Mouse (Mus musculus) heart, postnatal 4 days (tissue): ENCODE data around the gene Uvrag. TPM values are rescaled to one million over a fixed set of nuclear protein-coding genes. Genes with fewer than 3 reads are reported as not detected.

ENCODE experiments used
- DNase-seq: peaks from one replicate; pipeline ENCODE4 v3.0.0; 2021
- total RNA-seq, 2 experiments: library from RNA; stranded (reverse); gene quantifications; 2 replicates each; pipeline ENCODE4 v1.2.3; 2021

Gene Uvrag
- total RNA-seq, 2 experiments from 2014 or later, result 33.2 to 34.5 TPM

GRCm38 (mm10) chr7:99164873-99165410, 24.0 kb upstream of the Uvrag start:
- DNase-seq, result no peak

GRCm38 (mm10) chr7:99162462-99162861, 21.5 kb upstream of the Uvrag start:
- no peak for DNase-seq

GRCm38 (mm10) chr7:99161961-99162360, 21.0 kb upstream of the Uvrag start:
- no peak for DNase-seq

GRCm38 (mm10) chr7:99161529-99161928, 20.6 kb upstream of the Uvrag start:
- peak; percentile 44 for DNase-seq

GRCm38 (mm10) chr7:99160995-99161394, 20.1 kb upstream of the Uvrag start:
- no peak for DNase-seq

- DNase-seq, result peak; percentile 44
These were observed 18.5 kb upstream of the Uvrag start for GRCm38 (mm10) chr7:99159446-99159845.

- DNase-seq, result no peak
These were observed 18.0 kb upstream of the Uvrag start for GRCm38 (mm10) chr7:99158904-99159303.

- DNase-seq, result no peak
These were observed 17.1 kb upstream of the Uvrag start for GRCm38 (mm10) chr7:99158011-99158410.

GRCm38 (mm10) chr7:99156737-99157136, 15.8 kb upstream of the Uvrag start:
- no peak for DNase-seq

- no peak for DNase-seq
These were observed 14.7 kb upstream of the Uvrag start for GRCm38 (mm10) chr7:99155311-99156289.

- no peak for DNase-seq
These were observed 13.8 kb upstream of the Uvrag start for GRCm38 (mm10) chr7:99154648-99155151.

GRCm38 (mm10) chr7:99153686-99154202, 12.8 kb upstream of the Uvrag start:
- no peak for DNase-seq

- no peak for DNase-seq
These were observed 11.8 kb upstream of the Uvrag start for GRCm38 (mm10) chr7:99152756-99153155.

GRCm38 (mm10) chr7:99151342-99151741, 10.4 kb upstream of the Uvrag start:
- peak; percentile 98 for DNase-seq

GRCm38 (mm10) chr7:99149017-99149416, 8.1 kb upstream of the Uvrag start:
- DNase-seq, result no peak

- DNase-seq, result no peak
These were observed 6.6 kb upstream of the Uvrag start for GRCm38 (mm10) chr7:99147494-99147893.

- no peak for DNase-seq
These were observed 6.0 kb upstream of the Uvrag start for GRCm38 (mm10) chr7:99146906-99147305.

GRCm38 (mm10) chr7:99146011-99146410, 5.1 kb upstream of the Uvrag start:
- no peak for DNase-seq

GRCm38 (mm10) chr7:99144616-99145015, 3.7 kb upstream of the Uvrag start:
- no peak for DNase-seq

GRCm38 (mm10) chr7:99143244-99143643, 2.3 kb upstream of the Uvrag start:
- DNase-seq, result no peak

- DNase-seq, result no peak
These were observed 1.1 kb upstream of the Uvrag start for GRCm38 (mm10) chr7:99141919-99142606.

GRCm38 (mm10) chr7:99140511-99140910, 430 bp downstream of the Uvrag start:
- no peak for DNase-seq
